Mouse (Mus musculus): ENCODE data around the gene Ctrc. TPM values are rescaled to one million over a fixed set of nuclear protein-coding genes. Genes with fewer than 3 reads are reported as not detected.
"Not testable (repeated sequence)": the region's sequence is repeated elsewhere in the genome, so short reads cannot be mapped to it uniquely, and the experiment has no call there.

The Ctrc gene
- polyA plus RNA-seq, 1 experiment from 2014 or later, result not detected

DNA sequence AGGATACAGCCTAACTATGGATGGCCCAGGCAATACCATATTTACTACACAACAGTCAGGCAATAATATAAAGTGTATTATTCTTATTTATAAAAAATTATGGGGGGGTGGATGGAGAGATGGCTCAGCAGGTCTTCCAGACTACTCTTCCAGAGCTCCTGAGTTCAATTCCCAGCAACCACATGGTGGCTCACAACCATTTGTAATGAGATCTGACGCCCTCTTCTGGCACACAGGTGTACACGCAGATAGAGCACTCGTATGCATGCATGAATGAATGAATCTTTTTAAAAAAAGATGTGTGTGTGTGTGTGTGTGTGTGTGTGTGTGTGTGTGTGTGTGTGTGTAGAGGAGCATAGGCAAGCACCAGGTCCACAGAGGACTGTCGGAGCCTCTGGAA is 73.1 kb downstream of the Ctrc start:
- ATAC-seq (ENCODE audit: insufficient number of reproducible peaks, low FRiP score, low TSS enrichment, low read depth); H3K9me3 ChIP-seq; H3K4me3 ChIP-seq; H3K4me1 ChIP-seq; H3K4me2 ChIP-seq; H3K27me3 ChIP-seq; H3K9ac ChIP-seq; H3K27ac ChIP-seq: not testable (repeated sequence)
- 87% methylated on average over 4 of the region's 4 CpGs for WGBS
- H3K36me3 ChIP-seq, result peaks cover 89% of the 10 kb centered on the region

DNA sequence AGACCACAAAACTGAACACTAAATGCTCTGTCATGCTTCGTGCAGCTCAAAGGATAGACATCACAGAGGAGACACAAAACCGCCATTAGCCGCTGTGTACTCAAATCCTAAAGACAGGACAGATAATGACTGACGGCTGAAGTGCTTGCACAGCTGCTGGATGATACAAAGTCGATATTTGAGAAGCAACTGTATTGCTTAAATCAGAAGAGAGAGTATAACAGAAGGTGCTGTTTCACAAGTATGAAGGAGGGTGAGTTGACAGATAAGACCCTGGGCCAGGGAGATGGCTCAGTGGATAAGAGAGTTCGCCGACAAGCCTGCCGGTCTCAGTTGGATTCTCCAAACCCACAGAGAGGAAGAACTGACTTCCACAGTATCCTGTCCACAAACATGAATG is 74.3 kb downstream of the Ctrc start:
- Histone ChIP-seq H3K4me3 (no peak overlapping the region), H3K27me3 (no peaks in the 10 kb centered on the region), H3K27ac (no peak overlapping the region), H3K9ac (no peak overlapping the region), H3K36me3 (peaks cover 84% of the 10 kb centered on the region), H3K4me2 (no peak overlapping the region), H3K9me3 (no peaks in the 10 kb centered on the region), H3K4me1 (peaks cover 14% of the 10 kb centered on the region)
- no peak for ATAC-seq (ENCODE audit: insufficient number of reproducible peaks, low FRiP score, low TSS enrichment, low read depth)
- WGBS, result 90% methylated on average over 8 of the region's 8 CpGs

DNA sequence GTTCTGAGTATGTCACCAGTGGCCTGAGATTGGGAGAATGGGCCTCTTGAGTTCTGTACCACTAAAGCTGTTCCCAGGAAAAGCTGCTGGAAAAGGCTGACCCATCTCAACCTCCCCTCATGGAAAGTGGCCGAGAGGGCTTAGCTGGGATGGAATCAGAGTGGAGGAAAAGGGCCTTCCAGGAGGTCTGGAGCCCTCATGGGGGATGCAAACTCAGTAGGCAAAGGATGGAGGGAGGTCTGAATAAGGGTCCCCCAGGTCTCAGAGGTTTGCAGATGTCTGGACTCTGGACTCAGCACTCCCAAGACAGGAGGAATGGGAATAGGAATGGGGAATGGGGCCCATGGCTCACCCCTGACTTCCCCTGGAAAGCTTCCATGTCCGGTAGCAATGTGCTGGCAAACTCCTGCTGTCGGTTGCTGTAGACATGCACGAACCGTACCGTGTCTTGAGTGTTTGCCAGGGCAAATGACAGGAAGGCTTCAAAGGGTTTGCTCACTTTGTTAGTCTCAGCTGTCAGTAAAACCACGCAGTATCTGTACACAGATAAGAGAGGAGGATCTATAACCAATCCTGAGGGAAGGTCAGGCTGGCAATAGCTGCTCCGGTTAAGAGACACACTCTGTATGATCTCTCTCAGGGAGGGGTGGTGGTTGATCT is 76.5 kb downstream of the Ctrc start:
- Histone ChIP-seq H3K4me1 (peaks cover 24% of the 10 kb centered on the region), H3K4me2 (no peak overlapping the region), H3K27ac (no peak overlapping the region), H3K36me3 (peaks cover 70% of the 10 kb centered on the region), H3K4me3 (no peak overlapping the region), H3K27me3 (no peaks in the 10 kb centered on the region), H3K9ac (no peak overlapping the region), H3K9me3 (no peaks in the 10 kb centered on the region)
- no peak for ATAC-seq (ENCODE audit: insufficient number of reproducible peaks, low FRiP score, low TSS enrichment, low read depth)
- WGBS, result 84% methylated on average over 8 of the region's 8 CpGs

DNA sequence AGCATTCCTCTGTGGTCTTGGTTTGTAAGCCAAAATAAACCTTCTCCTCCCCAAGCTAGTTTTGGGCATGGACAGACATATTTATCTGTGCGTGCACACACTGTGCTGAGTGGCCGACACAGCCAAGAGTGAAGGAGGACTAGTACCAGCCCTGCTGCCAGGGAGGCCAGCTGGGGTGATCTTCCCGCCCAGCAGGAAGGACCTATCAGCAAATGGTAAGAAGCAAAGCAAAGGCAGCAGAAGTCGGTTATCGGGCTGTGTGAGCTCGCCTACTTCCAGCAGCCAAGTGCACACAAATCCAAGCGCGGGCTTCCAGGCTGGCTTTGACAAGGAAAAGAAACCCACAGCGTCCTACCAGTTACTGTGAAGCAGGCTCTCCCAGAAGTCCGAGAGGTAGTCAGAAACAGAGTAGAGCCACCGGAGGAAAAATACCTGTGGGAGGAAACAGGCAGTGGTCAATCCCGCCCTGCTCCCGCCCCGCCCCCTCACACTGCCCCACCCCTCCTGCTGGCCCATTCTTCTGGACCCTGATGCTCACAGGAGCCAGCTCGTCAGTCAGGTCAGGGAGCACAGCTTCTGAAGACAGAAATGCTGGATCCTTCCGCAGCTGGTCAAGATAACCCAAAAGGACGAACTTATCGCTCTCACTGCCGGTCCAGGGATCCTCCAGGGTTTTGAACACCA is 78.7 kb downstream of the Ctrc start:
- H3K27me3 ChIP-seq, result no peaks in the 10 kb centered on the region
- H3K9me3 ChIP-seq, result no peaks in the 10 kb centered on the region
- peaks cover 72% of the 10 kb centered on the region for H3K36me3 ChIP-seq
- H3K27ac ChIP-seq, result peak overlapping the region; percentile 87
- H3K4me2 ChIP-seq, result peak overlapping the region; percentile 26
- 64% methylated on average over 19 of the region's 19 CpGs for WGBS
- no peak overlapping the region for H3K9ac ChIP-seq
- peaks cover 24% of the 10 kb centered on the region for H3K4me1 ChIP-seq
- peak; percentile 78 for ATAC-seq (ENCODE audit: insufficient number of reproducible peaks, low FRiP score, low TSS enrichment, low read depth)
- no peak overlapping the region for H3K4me3 ChIP-seq

DNA sequence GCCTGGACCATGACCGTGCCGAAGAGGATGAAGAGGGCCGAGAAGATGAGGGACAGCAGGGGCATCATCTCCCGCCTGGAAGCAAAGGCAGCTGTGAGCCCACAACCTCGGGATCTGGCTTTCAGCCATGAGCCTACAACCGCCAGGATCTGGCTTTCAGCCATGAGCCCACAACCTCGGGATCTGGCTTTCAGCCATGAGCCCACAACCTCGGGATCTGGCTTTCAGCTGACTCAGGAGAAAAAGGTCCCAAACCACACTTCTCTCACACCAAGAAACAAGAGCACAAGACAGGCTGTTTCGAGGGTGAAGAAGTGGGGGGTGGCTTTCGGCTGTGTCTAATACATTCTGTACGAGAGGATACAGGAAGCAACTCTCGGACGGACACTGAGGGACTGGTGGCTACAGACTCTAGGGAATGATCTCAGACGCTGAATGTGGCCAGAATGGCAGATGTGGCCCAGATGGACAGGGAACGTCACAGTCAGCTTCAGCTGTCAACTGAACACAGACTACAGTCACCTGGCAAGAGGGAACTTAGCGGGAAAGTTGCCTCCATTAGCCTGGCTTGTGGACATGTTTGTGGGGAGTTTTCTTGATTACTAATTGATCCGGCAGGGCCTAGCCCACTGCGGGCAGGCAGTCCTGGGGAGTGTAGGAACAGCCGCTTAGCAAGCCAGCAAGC is 79.3 kb downstream of the Ctrc start:
- Histone ChIP-seq H3K4me1 (peaks cover 24% of the 10 kb centered on the region), H3K9me3 (no peaks in the 10 kb centered on the region), H3K4me2 (peak overlapping the region; percentile 26), H3K9ac (no peak overlapping the region), H3K27ac (peak overlapping the region; percentile 87), H3K27me3 (no peaks in the 10 kb centered on the region), H3K36me3 (peaks cover 72% of the 10 kb centered on the region), H3K4me3 (no peak overlapping the region)
- 27% methylated on average over 19 of the region's 19 CpGs for WGBS
- ATAC-seq (ENCODE audit: insufficient number of reproducible peaks, low FRiP score, low TSS enrichment, low read depth), result peak; percentile 71

DNA sequence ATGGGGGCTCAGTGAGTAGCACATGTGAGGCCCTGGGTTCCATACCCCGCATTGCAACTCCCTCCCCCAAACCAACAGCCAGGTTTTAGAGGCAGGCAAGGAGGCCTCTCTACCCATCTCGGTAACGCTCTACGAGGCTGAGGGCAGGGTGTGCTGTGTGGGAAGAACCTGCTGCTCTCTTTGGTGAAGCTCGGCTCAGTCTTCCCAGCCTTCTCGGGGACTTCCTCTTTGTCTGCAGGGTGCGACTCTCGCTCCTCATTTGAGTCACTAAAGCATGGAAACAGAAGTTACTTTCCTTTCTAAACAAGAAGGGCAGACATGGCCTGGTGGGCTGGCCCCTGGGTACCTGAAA is 79.9 kb downstream of the Ctrc start:
- 52% methylated on average over 8 of the region's 8 CpGs for WGBS
- Histone ChIP-seq H3K36me3 (peaks cover 72% of the 10 kb centered on the region), H3K9me3 (no peaks in the 10 kb centered on the region), H3K4me3 (no peak overlapping the region), H3K27ac (peak overlapping the region; percentile 87), H3K9ac (no peak overlapping the region), H3K4me2 (peak overlapping the region; percentile 26; the same call in 1 of the 2 replicates), H3K27me3 (no peaks in the 10 kb centered on the region), H3K4me1 (peaks cover 24% of the 10 kb centered on the region)
- ATAC-seq (ENCODE audit: insufficient number of reproducible peaks, low FRiP score, low TSS enrichment, low read depth), result no peak

DNA sequence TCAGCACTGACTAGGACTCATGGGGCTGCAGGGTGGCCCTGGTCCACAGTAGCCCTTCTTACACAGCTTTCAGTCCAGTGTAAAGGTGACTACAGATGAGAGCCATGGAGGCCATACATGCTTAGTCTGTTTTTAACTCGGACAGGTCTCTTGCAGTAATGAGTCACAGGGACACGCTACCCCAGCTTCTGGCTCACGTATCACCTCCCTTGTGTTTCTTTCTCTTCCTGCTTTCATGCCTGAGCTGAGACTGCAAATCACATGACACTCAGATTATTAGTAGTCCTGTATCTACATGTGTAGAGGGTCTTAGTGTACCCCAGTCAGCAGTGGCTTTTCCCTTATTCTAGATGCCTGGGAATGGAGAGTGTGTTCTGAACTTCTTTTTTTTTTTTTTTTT is 81.2 kb downstream of the Ctrc start:
- Histone ChIP-seq H3K9ac (no peak overlapping the region), H3K27ac (no peak overlapping the region), H3K4me3 (no peak overlapping the region), H3K4me1 (peaks cover 24% of the 10 kb centered on the region), H3K36me3 (peaks cover 63% of the 10 kb centered on the region), H3K9me3 (no peaks in the 10 kb centered on the region), H3K27me3 (no peaks in the 10 kb centered on the region), H3K4me2 (no peak overlapping the region)
- WGBS, result 92% methylated on average over 3 of the region's 3 CpGs
- ATAC-seq (ENCODE audit: insufficient number of reproducible peaks, low FRiP score, low TSS enrichment, low read depth), result no peak

Other genes starting within 250 kb of the Ctrc start
- gene Fblim1, start 240.3 kb downstream of the Ctrc start, polyA plus RNA-seq (2015; fragmentation: Nextera tagmentation; extraction: Ambion mirVana), result 27.1 and 29.3 TPM in 2 replicates
- 0.20 and 0.29 TPM in 2 replicates for gene Tmem82, start 227.7 kb downstream of the Ctrc start, polyA plus RNA-seq (2015; fragmentation: Nextera tagmentation; extraction: Ambion mirVana)
- 0.14 and 0.52 TPM in 2 replicates for gene Slc25a34, start 222.5 kb downstream of the Ctrc start, polyA plus RNA-seq (2015; fragmentation: Nextera tagmentation; extraction: Ambion mirVana)
- 5.8 and 6.5 TPM in 2 replicates for gene Plekhm2, start 181.5 kb downstream of the Ctrc start, polyA plus RNA-seq (2015; fragmentation: Nextera tagmentation; extraction: Ambion mirVana)
- 0.45 TPM in 1 of 2 replicates, not detected in the other for gene Rsc1a1, start 160.8 kb downstream of the Ctrc start, polyA plus RNA-seq (2015; fragmentation: Nextera tagmentation; extraction: Ambion mirVana)
- 21.4 and 22.5 TPM in 2 replicates for gene Ddi2, start 122.9 kb downstream of the Ctrc start, polyA plus RNA-seq (2015; fragmentation: Nextera tagmentation; extraction: Ambion mirVana)
- 0.41 TPM in 1 of 2 replicates, not detected in the other for gene Agmat, start 99.7 kb downstream of the Ctrc start, polyA plus RNA-seq (2015; fragmentation: Nextera tagmentation; extraction: Ambion mirVana)
- gene Dnajc16, start 55.4 kb downstream of the Ctrc start, polyA plus RNA-seq (2015; fragmentation: Nextera tagmentation; extraction: Ambion mirVana), result 3.6 TPM in 2 replicates
- gene Casp9, start 52.7 kb downstream of the Ctrc start, polyA plus RNA-seq (2015; fragmentation: Nextera tagmentation; extraction: Ambion mirVana), result 13.3 and 14.7 TPM in 2 replicates
- gene Cela2a, start 20.2 kb downstream of the Ctrc start, polyA plus RNA-seq (2015; fragmentation: Nextera tagmentation; extraction: Ambion mirVana), result 0.20 TPM in 1 of 2 replicates, not detected in the other
- 76.0 and 86.0 TPM in 2 replicates for gene Efhd2, start 28.6 kb upstream of the Ctrc start, polyA plus RNA-seq (2015; fragmentation: Nextera tagmentation; extraction: Ambion mirVana)
- 3.9 and 5.5 TPM in 2 replicates for gene Fhad1, start 168.7 kb upstream of the Ctrc start, polyA plus RNA-seq (2015; fragmentation: Nextera tagmentation; extraction: Ambion mirVana)
- 26.1 and 26.8 TPM in 2 replicates for gene Tmem51, start 237.9 kb upstream of the Ctrc start, polyA plus RNA-seq (2015; fragmentation: Nextera tagmentation; extraction: Ambion mirVana)

Data from limb, embryonic 15.5 days (tissue).